17 mouse cellular contexts compared by ENCODE assay signal in the genomic region with DNA sequence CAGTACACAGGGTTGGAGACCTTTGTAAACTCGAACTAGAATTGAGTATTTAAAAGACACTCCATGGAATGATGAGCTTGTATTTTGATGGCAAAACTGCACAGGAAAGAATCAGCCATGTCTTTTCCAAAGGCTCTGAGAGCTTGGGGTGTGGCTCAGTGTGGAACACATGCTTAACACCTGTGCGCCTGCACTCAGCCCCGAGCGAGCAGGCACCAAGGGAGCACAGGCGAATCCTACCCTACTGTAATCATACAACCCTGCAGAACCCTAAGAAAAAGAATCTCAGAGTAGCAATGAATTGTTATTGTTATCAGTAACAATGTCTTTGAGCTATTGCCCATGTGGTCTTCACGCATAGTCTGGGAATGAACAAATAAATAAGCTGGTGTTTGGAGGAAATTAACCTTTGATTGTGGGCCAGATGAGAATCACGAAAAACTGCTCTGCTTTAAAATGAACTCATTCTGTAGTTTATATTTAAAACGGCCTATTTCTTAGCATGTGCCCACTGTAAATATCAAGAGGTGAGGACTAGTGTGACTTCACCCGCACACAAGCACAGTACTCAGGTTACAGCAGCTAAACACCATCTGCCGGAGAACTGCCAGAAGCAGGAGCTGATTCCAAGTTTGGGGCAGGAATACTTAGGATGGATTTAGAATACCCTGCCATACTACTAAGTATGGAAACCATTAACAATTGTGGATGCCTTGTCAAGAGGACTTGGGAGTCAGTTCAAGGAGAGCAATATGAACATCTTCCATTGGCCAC.
DNase-seq lines count a peak whose midpoint lies in the region; ATAC-seq and TF ChIP-seq lines count a peak whose summit lies in the region.
"Had no signal": no experiment of that assay in that cellular context is flagged by ENCODE, and none has a peak within 500 bp of the region (broad histone marks: within the 10 kb centered on the region; RNA-seq: fewer than 3 reads in every experiment).

No protein-coding gene starts in this region.

- no peaks in the 10 kb centered on the region for H3K36me3 ChIP-seq in intestine, embryonic 16.5 days (ENCODE audit: control insufficient read depth, insufficient read depth, low read length)
- no peaks in the 10 kb centered on the region for H3K36me3 ChIP-seq in intestine, embryonic 15.5 days
- no peaks in the 10 kb centered on the region for H3K36me3 ChIP-seq in limb, embryonic 14.5 days (ENCODE audit: control insufficient read depth, insufficient read depth, low read length)
- H3K36me3 ChIP-seq: hindbrain, embryonic 10.5 days; kidney, embryonic 15.5 days; liver, embryonic 12.5 days; neural tube, embryonic 12.5 days had no signal

- peak; percentile 35 to 44 for DNase-seq in cerebellum, postnatal 14 days
- DNase-seq in cerebellum, postnatal 4 days (ENCODE audit: low spot score in 2 of 2), result no peak
- peak; percentile 26 to 31 for DNase-seq in cerebellum, postnatal 36 days
- peak; percentile 53 for DNase-seq in limb, embryonic 14.5 days (ENCODE audit: low spot score)
- no peak for DNase-seq in yolk sac, embryonic 10.5 days (ENCODE audit: low spot score)
- DNase-seq in Muller cell, postnatal 12 days (ENCODE audit: inconsistent ontology term), result no peak
- DNase-seq: adrenal gland, adult 8-10 months; right cerebral cortex, postnatal 4 days had no signal

- H3K4me2 ChIP-seq in intestine, embryonic 16.5 days (ENCODE audit: low read depth, low read length), result no peak overlapping the region
- no peak overlapping the region for H3K4me2 ChIP-seq in intestine, embryonic 15.5 days (replicated peaks)
- H3K4me2 ChIP-seq in limb, embryonic 14.5 days (replicated peaks; ENCODE audit: low read depth, low read length, severe bottlenecking), result 0 out of 2 replicates have a peak overlapping the region, but pooled peaks have one; percentile 8
- H3K4me2 ChIP-seq: forebrain, embryonic 13.5 days; kidney, embryonic 15.5 days; liver, embryonic 12.5 days; neural tube, embryonic 12.5 days had no signal

- H3K27ac ChIP-seq in intestine, embryonic 16.5 days (ENCODE audit: low read length), result no peak overlapping the region
- no peak overlapping the region for H3K27ac ChIP-seq in intestine, embryonic 15.5 days
- no peak overlapping the region for H3K27ac ChIP-seq in limb, embryonic 14.5 days (replicated peaks; ENCODE audit: low read depth, low read length)
- H3K27ac ChIP-seq: forebrain, embryonic 13.5 days; hindbrain, embryonic 10.5 days; kidney, embryonic 15.5 days; layer of hippocampus, adult 2 months; liver, embryonic 12.5 days; neural tube, embryonic 12.5 days had no signal

- H3K9ac ChIP-seq in intestine, embryonic 16.5 days (ENCODE audit: low read depth, low read length), result no peak overlapping the region
- no peak overlapping the region for H3K9ac ChIP-seq in intestine, embryonic 15.5 days
- no peak overlapping the region for H3K9ac ChIP-seq in limb, embryonic 14.5 days (ENCODE audit: low read depth, low read length, severe bottlenecking)
- H3K9ac ChIP-seq: forebrain, embryonic 13.5 days; kidney, embryonic 15.5 days; liver, embryonic 12.5 days; neural tube, embryonic 12.5 days had no signal

- H3K4me3 ChIP-seq in intestine, embryonic 16.5 days (ENCODE audit: low read length), result no peak overlapping the region
- no peak overlapping the region for H3K4me3 ChIP-seq in intestine, embryonic 15.5 days (replicated peaks)
- no peak overlapping the region for H3K4me3 ChIP-seq in limb, embryonic 14.5 days (replicated peaks; ENCODE audit: low read length)
- H3K4me3 ChIP-seq: forebrain, embryonic 13.5 days; hindbrain, embryonic 10.5 days; kidney, embryonic 15.5 days; layer of hippocampus, adult 2 months; liver, embryonic 12.5 days; megakaryocyte, embryonic 14.5 days; neural tube, embryonic 12.5 days had no signal

- no peaks in the 10 kb centered on the region for H3K9me3 ChIP-seq in intestine, embryonic 16.5 days (ENCODE audit: control insufficient read depth, low read length)
- no peaks in the 10 kb centered on the region for H3K9me3 ChIP-seq in intestine, embryonic 15.5 days
- H3K9me3 ChIP-seq in limb, embryonic 14.5 days (ENCODE audit: control insufficient read depth, low read length), result no peaks in the 10 kb centered on the region
- H3K9me3 ChIP-seq: forebrain, embryonic 13.5 days; hindbrain, embryonic 10.5 days; kidney, embryonic 15.5 days; liver, embryonic 12.5 days; megakaryocyte, embryonic 14.5 days; neural tube, embryonic 12.5 days had no signal

- 0 out of 2 replicates have a peak, but pooled peaks have one; percentile 42 for ATAC-seq in intestine, embryonic 16.5 days
- ATAC-seq in intestine, embryonic 15.5 days, result no peak
- peak; percentile 70; the same call in 1 of the 2 replicates for ATAC-seq in limb, embryonic 14.5 days (ENCODE audit: low FRiP score, low read depth)
- ATAC-seq: forebrain, embryonic 13.5 days; liver, embryonic 12.5 days had no signal

- H3K27me3 ChIP-seq in intestine, embryonic 16.5 days (replicated peaks; ENCODE audit: control insufficient read depth, insufficient read depth, low read length), result no peaks in the 10 kb centered on the region
- no peaks in the 10 kb centered on the region for H3K27me3 ChIP-seq in intestine, embryonic 15.5 days (replicated peaks)
- H3K27me3 ChIP-seq in limb, embryonic 14.5 days (ENCODE audit: control insufficient read depth, insufficient read depth, low read length), result no peaks in the 10 kb centered on the region
- H3K27me3 ChIP-seq: forebrain, embryonic 13.5 days; kidney, embryonic 15.5 days; liver, embryonic 12.5 days; megakaryocyte, embryonic 14.5 days; neural tube, embryonic 12.5 days had no signal

- 58% methylated on average over 10 of the region's 10 CpGs for WGBS in intestine, embryonic 16.5 days
- WGBS in intestine, embryonic 15.5 days, result 47% methylated on average over 10 of the region's 10 CpGs
- WGBS in limb, embryonic 14.5 days, result 19% methylated on average over 10 of the region's 10 CpGs

- peaks cover 4% of the 10 kb centered on the region; the same call in 1 of the 2 replicates for H3K4me1 ChIP-seq in intestine, embryonic 16.5 days (ENCODE audit: control insufficient read depth, insufficient read depth, low read length)
- no peaks in the 10 kb centered on the region for H3K4me1 ChIP-seq in intestine, embryonic 15.5 days (replicated peaks)
- H3K4me1 ChIP-seq in limb, embryonic 14.5 days (ENCODE audit: control insufficient read depth, insufficient read depth, low read length), result peaks cover 13% of the 10 kb centered on the region; the same call in 1 of the 2 replicates
- H3K4me1 ChIP-seq: kidney, embryonic 15.5 days; neural tube, embryonic 12.5 days had no signal

- TF ChIP-seq POLR2A in limb, embryonic 14.5 days (IDR thresholded peaks at IDR 0.05; ENCODE audit: borderline replicate concordance, extremely low read depth, insufficient read depth, insufficient read length), result no peak

Comparison
In these comparisons a context has a peak if more than half of its experiments do, and no peak if none do; other contexts are left out.
1. DNase-seq: peak in cerebellum, postnatal 14 days (2 of 2), cerebellum, postnatal 36 days (2 of 2) and limb, embryonic 14.5 days (single experiment); none in cerebellum, postnatal 4 days (0 of 2), yolk sac, embryonic 10.5 days (single experiment) and Muller cell, postnatal 12 days (single experiment).